Mouse (Mus musculus): ENCODE measurements around the gene Agap1.

Gene Agap1

DNA sequence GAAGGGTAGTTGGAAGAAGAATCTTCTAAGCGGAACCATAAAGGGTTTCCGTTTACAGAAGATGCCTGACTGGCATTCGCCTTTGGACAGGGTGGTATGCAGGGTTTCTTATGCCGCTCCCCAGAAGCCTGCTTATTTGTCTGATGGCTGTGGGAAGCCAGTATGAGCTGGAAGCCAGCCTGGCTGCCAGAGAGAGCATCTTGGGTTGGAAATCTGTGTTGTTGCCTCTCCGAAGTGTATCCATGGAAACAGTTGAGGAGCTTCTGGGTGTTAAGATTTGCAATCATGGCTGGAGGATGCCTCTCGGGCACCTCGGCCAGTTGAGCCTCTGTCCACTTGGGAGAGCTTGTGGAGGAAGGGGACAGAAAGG is 395.2 kb downstream of the Agap1 start:
- no peak for DNase-seq (ENCODE audit: low spot score)

- no peak for DNase-seq (ENCODE audit: low spot score)
Measured at GRCm38 (mm10) chr1:89850681-89851414, 396.2 kb downstream of the Agap1 start.

DNA sequence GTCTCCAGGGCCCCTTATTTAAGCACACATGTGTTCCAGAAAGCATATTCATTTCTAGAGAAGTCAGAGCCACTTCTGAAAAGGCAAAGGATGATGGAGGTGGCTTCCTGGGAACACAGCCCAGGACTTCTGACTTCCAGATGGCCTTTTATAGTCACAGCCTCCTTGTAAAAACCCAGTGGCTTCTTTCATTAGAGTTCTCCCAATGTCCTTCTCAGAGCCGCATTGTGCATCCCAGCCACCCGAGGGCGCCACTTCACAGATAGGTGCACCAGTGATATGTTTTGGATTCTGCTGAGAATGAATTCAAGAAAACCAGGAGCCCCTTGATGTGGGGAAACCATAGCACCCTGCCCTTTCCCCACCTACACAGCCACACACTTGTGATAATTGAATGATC is 404.6 kb downstream of the Agap1 start:
- peak; percentile 17 for DNase-seq (ENCODE audit: low spot score)

- no peak for DNase-seq (ENCODE audit: low spot score)
Measured at GRCm38 (mm10) chr1:89860017-89860730, 405.6 kb downstream of the Agap1 start.

DNA sequence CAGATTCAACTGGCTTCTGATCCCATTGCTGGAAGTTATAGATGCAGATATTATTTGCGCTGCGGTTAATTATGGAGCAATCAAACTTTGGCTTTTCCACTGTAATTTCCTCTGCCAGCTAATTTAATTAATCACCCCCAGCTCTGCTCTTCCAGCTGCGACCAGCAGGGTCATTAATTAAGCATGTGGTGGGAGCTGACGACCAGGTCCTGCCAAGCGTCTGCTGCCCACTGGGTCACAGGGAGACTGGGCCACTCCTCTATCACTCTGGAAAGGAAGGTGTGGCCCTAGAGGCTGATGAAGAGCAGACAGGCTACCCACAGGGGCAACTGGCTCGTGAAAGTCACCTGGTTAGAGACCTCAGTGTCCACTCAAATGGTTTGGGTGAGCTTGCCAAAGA is 411.2 kb downstream of the Agap1 start:
- DNase-seq (ENCODE audit: low spot score): no peak

DNA sequence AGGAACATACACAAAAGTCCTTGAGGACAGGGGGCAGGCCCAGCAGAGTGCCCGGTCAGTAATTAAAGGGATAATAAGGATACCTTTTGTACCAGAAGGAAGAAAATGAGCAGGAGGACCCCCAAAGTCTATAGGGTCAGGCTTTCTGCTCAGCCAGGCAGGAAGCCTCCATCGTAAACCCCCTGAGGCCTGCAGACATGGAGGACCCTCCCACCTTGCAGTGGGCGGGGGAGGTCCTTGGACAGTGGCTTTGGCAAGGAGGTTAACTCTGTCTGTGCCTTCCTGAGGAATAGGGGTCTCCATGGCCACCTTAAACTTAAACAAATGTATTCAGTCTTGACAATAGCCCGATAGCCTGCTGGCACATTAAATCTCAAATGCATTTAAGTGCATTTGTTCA is 413.2 kb downstream of the Agap1 start:
- no peak for DNase-seq (ENCODE audit: low spot score)

GRCm38 (mm10) chr1:89870134-89870905 is 415.7 kb downstream of the Agap1 start:
- no peak for DNase-seq (ENCODE audit: low spot score)

GRCm38 (mm10) chr1:89870906-89871211 is 416.3 kb downstream of the Agap1 start:
- DNase-seq (ENCODE audit: low spot score): no peak

GRCm38 (mm10) chr1:89876346-89877072 is 421.9 kb downstream of the Agap1 start:
- no peak for DNase-seq (ENCODE audit: low spot score)

GRCm38 (mm10) chr1:89878496-89878895 is 423.9 kb downstream of the Agap1 start:
- no peak for DNase-seq (ENCODE audit: low spot score)

GRCm38 (mm10) chr1:89880193-89880592 is 425.6 kb downstream of the Agap1 start:
- DNase-seq (ENCODE audit: low spot score): no peak

DNA sequence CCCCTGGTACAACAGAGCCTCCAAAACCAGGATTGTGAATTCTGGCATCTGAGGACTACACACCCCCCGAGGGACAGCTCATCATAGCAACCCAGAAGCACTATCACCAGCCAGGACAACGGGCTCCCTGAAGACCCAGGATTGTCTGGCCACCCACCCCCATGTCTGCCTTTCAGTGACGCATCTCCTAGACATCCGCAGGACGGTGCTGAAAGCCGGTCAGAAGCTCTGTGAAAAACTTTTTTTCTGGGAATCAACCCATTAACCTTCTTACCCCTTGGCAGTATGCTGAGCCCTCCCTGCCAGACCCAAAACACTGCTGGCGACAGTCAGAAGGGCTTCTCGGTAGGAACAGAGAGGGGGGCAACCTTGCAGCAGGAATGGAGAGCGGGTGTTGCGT is 426.2 kb downstream of the Agap1 start:
- no peak for DNase-seq (ENCODE audit: low spot score)

DNA sequence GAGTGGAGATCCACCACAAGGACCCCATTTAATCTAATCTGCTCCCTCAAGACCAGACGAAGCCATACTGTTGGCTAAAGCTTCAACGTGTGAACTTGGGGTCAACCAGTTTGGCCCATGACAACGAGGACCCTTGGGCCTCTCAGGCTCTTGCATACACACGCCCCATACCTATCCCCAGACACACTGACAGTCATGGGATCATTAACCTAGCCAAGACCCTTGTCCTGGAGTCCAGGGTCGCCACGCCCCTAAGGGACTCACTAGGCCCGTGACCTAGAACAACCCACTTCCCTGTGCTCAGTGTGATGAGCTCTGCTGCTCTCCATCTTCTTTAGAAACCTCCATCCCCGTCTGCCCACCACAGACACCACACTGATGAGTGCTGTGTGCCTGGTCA is 429.7 kb downstream of the Agap1 start:
- DNase-seq (ENCODE audit: low spot score): no peak

DNA sequence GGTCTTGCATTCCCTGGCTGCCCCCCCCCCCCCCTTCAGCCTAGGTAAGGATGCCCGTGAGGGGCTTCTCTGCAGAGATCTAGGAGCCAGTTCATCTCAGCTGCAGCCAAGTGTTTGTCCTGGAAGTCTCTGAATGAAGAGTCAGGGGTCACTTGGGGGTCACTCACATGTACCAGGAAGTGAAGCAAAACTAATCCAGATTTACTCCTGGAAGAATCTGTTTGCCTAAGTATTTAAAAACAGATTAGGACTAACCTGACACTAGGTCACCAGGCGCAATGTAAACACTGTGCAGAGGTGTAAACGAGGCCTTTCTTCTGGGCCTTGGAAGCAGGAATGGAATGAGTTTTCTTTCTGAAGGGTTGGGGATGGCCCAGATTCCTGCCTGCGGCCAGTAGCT is 431.1 kb downstream of the Agap1 start:
- DNase-seq (ENCODE audit: low spot score): no peak

DNA sequence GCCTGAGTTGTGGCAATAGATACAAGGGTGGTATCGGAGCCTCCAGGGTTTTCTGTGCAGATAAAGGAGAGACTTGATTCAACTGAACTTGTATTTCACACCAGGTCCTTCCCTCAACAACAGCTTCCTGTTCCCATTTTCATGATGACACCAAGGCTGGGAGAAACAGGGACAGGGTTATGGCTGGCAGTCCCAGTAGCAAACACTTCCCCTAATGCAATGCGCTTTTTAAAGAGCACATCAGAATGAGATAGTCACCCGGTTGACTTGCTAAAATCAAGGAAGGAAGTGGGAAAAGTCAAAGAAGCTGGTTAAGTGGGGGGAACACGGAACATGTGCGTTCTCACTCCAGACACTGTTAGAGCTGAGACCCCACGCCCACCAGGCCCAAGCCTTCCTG is 436.8 kb downstream of the Agap1 start:
- DNase-seq (ENCODE audit: low spot score): no peak

- no peak for DNase-seq (ENCODE audit: low spot score)
Measured at GRCm38 (mm10) chr1:89892281-89892680, 437.7 kb downstream of the Agap1 start.

DNA sequence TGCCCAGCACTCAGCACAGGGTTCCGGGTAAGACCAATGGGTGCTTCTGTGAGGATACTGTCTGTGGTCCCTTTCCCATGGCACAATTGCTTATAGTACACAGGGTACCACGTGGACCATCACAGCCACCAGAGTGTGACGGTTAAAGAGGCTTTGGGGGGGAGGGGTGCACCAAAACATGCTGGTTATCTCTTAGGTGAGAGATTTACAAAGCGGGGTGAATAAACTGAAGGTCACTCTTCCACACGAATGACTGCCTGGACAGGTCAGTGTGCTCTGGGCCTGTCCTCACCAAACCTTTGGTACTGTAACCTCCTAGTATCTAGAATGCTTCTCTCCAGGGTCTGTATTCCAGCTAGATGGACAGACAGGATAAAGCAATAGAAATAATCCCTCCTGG is 441.2 kb downstream of the Agap1 start:
- no peak for DNase-seq (ENCODE audit: low spot score)

- DNase-seq (ENCODE audit: low spot score): no peak
Measured at GRCm38 (mm10) chr1:89899036-89899435, 444.4 kb downstream of the Agap1 start.

DNA sequence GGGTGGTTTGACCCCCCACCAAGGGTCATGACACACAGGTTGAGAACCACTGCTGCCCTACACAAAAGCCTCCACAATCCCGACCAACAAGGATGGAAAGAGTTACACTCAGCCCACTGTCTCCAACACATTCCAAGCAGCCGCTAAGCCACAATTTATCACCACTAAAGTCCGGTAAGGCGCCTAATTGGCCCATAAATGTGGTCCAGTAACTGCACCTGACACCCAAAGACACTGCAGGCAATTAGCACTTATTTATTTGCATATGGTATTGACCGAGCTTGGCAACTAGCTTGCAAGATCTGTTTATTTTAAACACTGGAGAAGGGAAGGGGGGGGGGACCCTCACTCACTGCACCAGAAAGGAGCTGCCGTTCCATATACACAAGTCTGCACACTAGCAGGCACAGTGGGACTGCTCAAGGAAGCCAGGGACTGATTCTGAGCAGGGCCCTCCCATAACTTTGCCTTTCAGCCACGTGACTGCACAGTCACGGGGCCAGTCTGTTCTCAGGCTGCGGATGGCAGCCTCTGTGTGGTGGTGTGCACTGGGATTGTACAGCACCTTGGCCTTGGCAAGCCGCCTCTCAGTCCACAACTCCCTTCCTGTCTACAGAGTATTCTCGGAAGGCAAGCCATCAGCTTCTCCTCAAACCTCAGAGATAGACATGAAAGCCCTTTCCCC is 445.3 kb downstream of the Agap1 start:
- no peak for DNase-seq (ENCODE audit: low spot score)

DNA sequence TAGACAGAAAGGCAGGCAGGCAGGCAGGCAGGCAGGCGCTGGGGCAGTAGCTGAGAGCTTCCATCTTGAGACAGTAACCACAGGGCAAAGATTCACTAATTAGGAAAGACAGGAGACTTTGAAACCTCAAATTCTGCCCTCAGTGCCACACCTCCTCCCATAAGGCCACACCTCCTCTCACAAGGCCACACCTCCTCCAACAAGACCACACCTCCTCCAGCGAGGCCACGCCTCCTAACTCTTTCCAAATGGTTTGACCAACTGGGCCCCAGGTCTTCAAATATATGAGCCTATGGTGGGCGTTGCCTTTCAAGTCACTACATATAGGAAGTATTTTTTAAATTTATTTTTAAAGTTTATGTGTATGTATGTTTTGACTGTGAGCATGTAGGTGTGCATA is 446.8 kb downstream of the Agap1 start:
- no peak for DNase-seq (ENCODE audit: low spot score)

DNA sequence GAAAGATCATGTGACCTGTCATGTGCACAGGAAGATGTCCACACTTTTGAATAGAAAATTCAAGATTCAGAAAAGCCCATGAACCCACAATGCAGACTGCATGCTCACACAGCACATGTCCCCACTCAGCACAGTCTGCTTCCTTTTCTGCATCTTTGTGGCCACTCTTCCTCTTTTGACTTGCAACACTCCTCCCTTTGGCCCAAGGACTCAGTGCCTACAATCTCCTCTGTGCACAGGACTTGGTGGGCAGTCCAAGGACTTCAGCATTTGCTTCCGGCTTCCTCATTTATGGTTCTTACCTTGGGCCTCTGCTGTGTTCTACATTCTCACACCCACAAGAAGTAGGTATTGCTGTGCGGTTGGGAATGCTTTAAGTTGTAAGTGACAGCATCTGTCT is 447.6 kb downstream of the Agap1 start:
- DNase-seq (ENCODE audit: low spot score): no peak

DNA sequence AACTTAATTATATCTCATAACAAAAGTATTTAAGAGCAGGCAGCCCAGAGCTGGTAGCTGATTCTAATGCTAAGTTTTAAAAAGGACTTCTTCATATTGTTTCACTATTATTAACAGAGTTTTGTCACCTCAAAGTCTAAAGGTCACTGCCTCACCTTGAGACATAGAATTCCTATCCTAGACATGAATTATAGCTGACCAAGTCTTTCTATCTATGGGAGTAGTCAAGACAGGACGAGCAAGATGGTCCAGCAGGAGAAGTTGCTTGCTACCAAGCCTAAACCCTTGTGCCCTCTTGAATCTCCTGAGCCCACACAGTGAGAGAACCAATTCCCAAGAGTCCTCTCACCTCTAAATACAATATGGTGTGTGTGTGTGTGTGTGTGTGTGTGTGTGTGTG is 448.0 kb downstream of the Agap1 start:
- no peak for DNase-seq (ENCODE audit: low spot score)
